Mouse (Mus musculus): Measurements from ENCODE around the gene Prlh.

Gene Prlh

DNA sequence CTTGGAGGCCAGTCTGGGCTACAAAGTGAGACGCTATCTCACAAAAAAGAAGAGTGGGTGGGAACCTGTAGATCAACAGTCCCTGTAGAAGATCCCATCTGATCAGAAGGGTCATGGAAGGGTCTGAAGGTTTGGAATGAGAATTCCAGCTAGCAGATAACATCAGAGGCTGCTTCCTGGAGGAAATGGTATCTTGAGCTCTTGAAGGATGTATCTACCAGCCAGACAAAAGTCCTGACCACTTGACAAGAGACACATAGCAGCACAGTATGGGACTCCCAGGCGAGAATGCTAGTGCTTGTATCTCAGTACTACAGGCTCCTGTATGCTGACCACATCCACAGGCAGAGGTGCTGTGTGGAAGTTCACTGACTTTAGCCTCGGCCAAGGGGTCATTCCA is 48.2 kb downstream of the Prlh start:
- DNase-seq (ENCODE audit: low spot score in 2 of 2), result no peak

GRCm38 (mm10) chr1:91001871-91002539 is 49.1 kb downstream of the Prlh start:
- no peak for DNase-seq (ENCODE audit: low spot score in 2 of 2)

- DNase-seq (ENCODE audit: low spot score in 2 of 2), result no peak
Measured at GRCm38 (mm10) chr1:91002641-91003040, 49.7 kb downstream of the Prlh start.
